11 mouse cellular contexts compared by ENCODE assay signal in the genomic region with DNA sequence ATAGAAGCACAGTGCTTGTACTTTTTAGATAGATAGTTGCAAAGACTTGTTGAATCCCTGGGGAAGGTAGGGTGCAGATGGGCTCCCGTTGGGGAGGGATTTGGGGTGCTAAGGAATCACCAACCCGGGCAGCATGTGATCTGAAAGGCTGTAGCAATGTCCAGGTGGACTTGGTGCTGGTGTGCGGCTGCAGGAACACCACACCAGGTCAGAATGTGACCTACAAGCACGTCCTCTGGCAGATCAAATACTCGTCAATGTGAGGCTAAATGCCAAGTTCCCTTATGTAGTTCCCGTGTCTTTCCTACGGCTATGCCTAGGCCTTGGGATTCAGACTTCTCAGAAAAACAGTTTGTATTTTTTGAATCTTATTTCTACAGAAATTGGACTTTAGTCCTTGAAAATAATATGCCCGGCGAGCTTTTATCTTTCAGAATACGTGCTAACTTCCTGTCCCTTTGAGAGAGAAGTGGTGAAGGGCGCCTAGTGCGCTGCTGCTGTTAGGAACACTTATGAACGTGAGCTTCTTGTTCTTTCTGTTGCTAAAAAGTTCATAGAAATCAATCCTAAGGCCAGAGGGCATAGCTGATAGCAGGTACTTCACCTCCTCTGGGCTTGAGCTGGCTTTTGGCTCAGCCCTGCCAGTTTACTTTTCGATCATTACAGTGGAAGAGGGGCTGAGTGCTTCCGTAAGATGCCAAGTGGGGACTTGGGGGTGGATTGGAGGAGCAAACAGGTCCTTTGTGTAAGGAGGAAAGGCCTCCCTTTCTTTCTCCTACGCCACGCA. TPM values are rescaled to one million over a fixed set of nuclear protein-coding genes. Genes with fewer than 3 reads are reported as not detected.
DNase-seq lines count a peak whose midpoint lies in the region; ATAC-seq and TF ChIP-seq lines count a peak whose summit lies in the region.
"Had no signal": no experiment of that assay in that cellular context is flagged by ENCODE, and none has a peak within 500 bp of the region (broad histone marks: within the 10 kb centered on the region; RNA-seq: fewer than 3 reads in every experiment).

No protein-coding gene starts in this region.

- intact Hi-C loops in gastrocnemius, adult 2 months (cut with DNase I), result no loop called here
- intact Hi-C loops in gastrocnemius, postnatal 14 days (cut with DNase I; ENCODE audit: low total_unique reads), result no loop called here

- ATAC-seq in erythroid progenitor cell, adult 5-6 weeks (replicated peaks; ENCODE audit: low FRiP score, poor library complexity, severe bottlenecking), result peak; percentile 21; the same call in 1 of the 2 replicates
- ATAC-seq: Patski had no signal

- peak overlapping the region; percentile 45 for H3K4me3 ChIP-seq in gastrocnemius, adult 2 months
- H3K4me3 ChIP-seq: forebrain, embryonic 10.5 days had no signal

- H3K27ac ChIP-seq in gastrocnemius, adult 2 months, result peak overlapping the region; percentile 85
- H3K27ac ChIP-seq: forebrain, embryonic 10.5 days had no signal

- TF ChIP-seq CTCF in gastrocnemius, adult 2 months (IDR thresholded peaks at IDR 0.05), result no peak

- DNase-seq in gastrocnemius, adult 2 months, result peak; percentile 32
- no peak for DNase-seq in gastrocnemius, postnatal 14 days
- DNase-seq in kidney, postnatal 36 days, result peak; percentile 46 to 60
- no peak for DNase-seq in kidney, adult 9 months
- peak; percentile 41 for DNase-seq in lung, postnatal 10 days
- no peak for DNase-seq in urinary bladder, postnatal 10 days (ENCODE audit: low spot score)
- DNase-seq in layer of hippocampus, adult 9-10 months (ENCODE audit: low spot score), result no peak
- DNase-seq: cerebellum, postnatal 25 days had no signal

RNA-seq across cellular contexts. Expression of a gene that starts 7.6 kb away (rescaled TPM):
- 100 to 1,000 TPM; 103 to 115 TPM for total RNA-seq in gastrocnemius, adult 2 months (2021)
- total RNA-seq in gastrocnemius, postnatal 14 days (2021), result 10 to 100 TPM; 39.6 to 74.8 TPM
- total RNA-seq in erythroid progenitor cell, adult 5-6 weeks (2015; ENCODE audit: low replicate concordance), result 0.72 and 2.5 TPM in 2 replicates
- total RNA-seq in erythroid progenitor cell, adult 5-6 weeks (2017; ENCODE audit: low replicate concordance), result 5.8 and 6.2 TPM in 2 replicates

RNA-seq across cellular contexts. Expression of a gene that starts 27.5 kb away (rescaled TPM):
- total RNA-seq in gastrocnemius, adult 2 months (2021), result 1 to 10 TPM; 1.8 to 2.0 TPM
- total RNA-seq in gastrocnemius, postnatal 14 days (2021), result 1 to 10 TPM; 2.4 to 3.0 TPM
- 16.2 and 19.7 TPM in 2 replicates for total RNA-seq in erythroid progenitor cell, adult 5-6 weeks (2015; ENCODE audit: low replicate concordance)
- 8.7 and 39.3 TPM in 2 replicates for total RNA-seq in erythroid progenitor cell, adult 5-6 weeks (2017; ENCODE audit: low replicate concordance)

Comparison
In these comparisons a context has a peak if more than half of its experiments do, and no peak if none do; other contexts are left out.
1. DNase-seq: peak in gastrocnemius, adult 2 months (single experiment), kidney, postnatal 36 days (2 of 2) and lung, postnatal 10 days (single experiment); none in gastrocnemius, postnatal 14 days (single experiment), kidney, adult 9 months (single experiment), urinary bladder, postnatal 10 days (single experiment) and layer of hippocampus, adult 9-10 months (single experiment).
2. RNA of a gene that starts 7.6 kb away (total RNA-seq): 103 to 115 TPM in gastrocnemius, adult 2 months and 39.6 to 74.8 TPM in gastrocnemius, postnatal 14 days; 0.72 to 6.2 TPM in erythroid progenitor cell, adult 5-6 weeks; every median in the first group is over 4 times any median in the second.